Mouse (Mus musculus) E14TG2a.4 (cell line): Measurements from ENCODE around the gene Gm10181.

Source experiments
- CTCF ChIP-seq: conservative IDR thresholded peaks from 2 replicates; pipeline ENCODE4 v1.5.1; 2014; ENCODE audit warnings: low read length
- NANOG ChIP-seq: IDR thresholded peaks from 2 replicates; pipeline ENCODE4 v1.6.1; 2014; ENCODE audit warnings: borderline replicate concordance, low read length, mixed read lengths
- POU5F1 ChIP-seq: IDR thresholded peaks from 2 replicates; pipeline ENCODE4 v1.6.1; 2014; ENCODE audit warnings: low read length, borderline replicate concordance

DNA sequence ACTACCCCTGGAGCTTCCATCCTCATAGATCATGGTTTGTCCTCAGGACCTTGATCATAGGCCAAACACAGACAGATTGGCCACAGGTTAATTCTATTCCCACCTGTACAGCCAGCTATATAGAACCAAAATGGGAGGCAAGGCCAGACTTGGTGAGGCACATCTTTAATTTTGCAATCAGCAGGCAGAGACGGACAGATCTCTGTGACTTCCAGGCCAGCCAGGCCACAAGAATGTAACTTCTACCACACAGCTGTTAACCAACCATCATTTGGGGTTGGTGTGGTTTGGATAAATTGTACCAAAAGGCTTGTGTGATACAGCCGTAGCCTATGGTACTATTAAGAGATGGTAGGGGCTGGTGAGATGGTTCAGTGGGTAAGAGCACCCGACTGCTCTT is 44.9 kb upstream of the Gm10181 start:
- TF ChIP-seq CTCF (no peak), NANOG (no peak), POU5F1 (no peak)
